Mouse (Mus musculus) cortical plate, adult 2 months (tissue): ENCODE measurements around the gene Arid1b.

Experiments used
- CTCF ChIP-seq: fragments of 200-500 bp; IDR thresholded peaks from 2 replicates; pipeline ENCODE4 v1.5.1; 2011; ENCODE audit warnings: mild to moderate bottlenecking, control low read depth, low read length; ENCODE audit not compliant: insufficient read depth; ENCODE audit errors: extremely low read depth
- POLR2A ChIP-seq: fragments of 200-500 bp; IDR thresholded peaks from 2 replicates; pipeline ENCODE4 v1.6.1; 2011; ENCODE audit warnings: mild to moderate bottlenecking, low read length, control low read depth; ENCODE audit not compliant: insufficient read depth; ENCODE audit errors: extremely low read depth

GRCm38 (mm10) chr17:5185501-5185900, 191.4 kb downstream of the Arid1b start:
- TF ChIP-seq CTCF = no peak
- TF ChIP-seq POLR2A = no peak
